Mouse (Mus musculus) thymus, postnatal 0 days (tissue): ENCODE measurements around the gene Defb45. TPM values are rescaled to one million over a fixed set of nuclear protein-coding genes. Genes with fewer than 3 reads are reported as not detected.

Source experiments
- polyA plus RNA-seq: library from polyadenylated mRNA; unstranded; fragments of >200 nt; fragmentation: Nextera tagmentation; extraction: Ambion mirVana; gene quantifications from 2 replicates; pipeline ENCODE4 v1.2.1, GENCODE M21; 2015

Defb45 gene
- polyA plus RNA-seq, 1 experiment from 2014 or later, result not detected

Other genes with a start within 250 kb of the Defb45 start
- not detected in 2 replicates for gene Nrsn2, start 222.8 kb downstream of the Defb45 start, polyA plus RNA-seq
- gene Sox12, start 201.3 kb downstream of the Defb45 start, polyA plus RNA-seq, result 0.91 and 1.2 TPM in 2 replicates
- 7.2 and 7.4 TPM in 2 replicates for gene Zcchc3, start 184.4 kb downstream of the Defb45 start, polyA plus RNA-seq
- 0.51 and 0.64 TPM in 2 replicates for gene 6820408C15Rik, start 183.8 kb downstream of the Defb45 start, polyA plus RNA-seq
- 0.23 and 0.28 TPM in 2 replicates for gene Defb23, start 134.8 kb downstream of the Defb45 start, polyA plus RNA-seq
- not detected in 2 replicates for gene Defb20, start 122.3 kb downstream of the Defb45 start, polyA plus RNA-seq
- gene Defb22, start 109.3 kb downstream of the Defb45 start, polyA plus RNA-seq, result not detected in 2 replicates
- 0.24 TPM in 1 of 2 replicates, not detected in the other for gene Defb26, start 87.7 kb downstream of the Defb45 start, polyA plus RNA-seq
- not detected in 2 replicates for gene Defb28, start 81.1 kb downstream of the Defb45 start, polyA plus RNA-seq
- not detected in 2 replicates for gene Defb29, start 59.3 kb downstream of the Defb45 start, polyA plus RNA-seq
- 3.0 TPM in 1 of 2 replicates, not detected in the other for gene Gm17416, start 30.1 kb downstream of the Defb45 start, polyA plus RNA-seq
- not detected in 2 replicates for gene Defb21, start 26.7 kb downstream of the Defb45 start, polyA plus RNA-seq
- 1.3 and 2.2 TPM in 2 replicates for gene Defb19, start 19.1 kb downstream of the Defb45 start, polyA plus RNA-seq
- not detected in 2 replicates for gene Defb36, start 4.9 kb upstream of the Defb45 start, polyA plus RNA-seq
- gene Defb25, start 23.7 kb upstream of the Defb45 start, polyA plus RNA-seq, result 1.6 and 2.1 TPM in 2 replicates
- 2.2 and 3.2 TPM in 2 replicates for gene Rem1, start 27.6 kb upstream of the Defb45 start, polyA plus RNA-seq
- 196 and 200 TPM in 2 replicates for gene H13, start 70.1 kb upstream of the Defb45 start, polyA plus RNA-seq
- 15.6 and 17.2 TPM in 2 replicates for gene Mcts2, start 87.6 kb upstream of the Defb45 start, polyA plus RNA-seq
- 22.9 and 23.9 TPM in 2 replicates for gene Id1, start 136.9 kb upstream of the Defb45 start, polyA plus RNA-seq
- 5.6 and 6.5 TPM in 2 replicates for gene Cox4i2, start 154.8 kb upstream of the Defb45 start, polyA plus RNA-seq
- 178 TPM in 2 replicates for gene Bcl2l1, start 232.3 kb upstream of the Defb45 start, polyA plus RNA-seq
- gene Tpx2, start 248.6 kb upstream of the Defb45 start, polyA plus RNA-seq, result 72.5 and 81.3 TPM in 2 replicates